Mouse (Mus musculus): ENCODE results near the gene Slc7a7.

DNA sequence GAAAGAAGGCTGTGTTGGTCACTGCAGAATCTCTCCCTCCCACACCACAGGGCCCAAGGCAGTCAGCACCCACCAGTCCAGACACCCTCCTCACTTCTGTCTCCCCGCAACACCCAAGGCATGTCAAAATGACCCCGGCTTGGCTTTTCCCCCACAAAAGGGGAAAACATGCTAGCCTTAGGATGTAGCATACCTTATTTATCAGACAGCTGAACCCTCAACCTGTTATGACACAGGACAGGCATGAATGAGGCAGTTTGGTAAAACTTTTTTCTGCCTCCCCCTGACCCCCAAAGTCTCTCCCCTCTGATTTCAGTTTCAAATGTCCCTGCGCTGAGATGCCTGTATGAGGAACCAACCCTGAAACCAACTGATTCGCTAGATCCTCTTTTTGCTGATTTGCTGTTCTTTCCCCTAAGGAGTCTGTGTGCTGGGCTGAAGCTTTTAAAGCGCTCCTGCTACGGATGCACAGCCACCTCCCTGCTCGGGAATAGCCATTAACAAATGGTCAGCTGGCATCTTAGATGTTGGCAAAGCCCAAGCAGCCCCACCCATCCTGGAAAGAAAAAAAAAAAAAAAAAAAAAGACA is 8.4 kb downstream of the Slc7a7 start:
- TF ChIP-seq CTCF (IDR thresholded peaks at IDR 0.05; ENCODE audit: control insufficient read depth, insufficient read depth, insufficient replicate concordance, low read depth, low read length) = no peak
- no peak for TF ChIP-seq POLR2A (IDR thresholded peaks at IDR 0.05; ENCODE audit: control insufficient read depth, low read depth, low read length)

Data from testis, adult 2 months (tissue).